15 mouse cellular contexts compared by ENCODE assay signal in genomic region chr14:30828077-30828476, GRCm38 (mm10). TPM values are rescaled to one million over a fixed set of nuclear protein-coding genes. Genes with fewer than 3 reads are reported as not detected.
DNase-seq lines count a peak whose midpoint lies in the region; ATAC-seq and TF ChIP-seq lines count a peak whose summit lies in the region.
"Had no signal": no experiment of that assay in that cellular context is flagged by ENCODE, and none has a peak within 500 bp of the region (broad histone marks: within the 10 kb centered on the region; RNA-seq: fewer than 3 reads in every experiment).

No protein-coding gene starts in this region.

- DNase-seq in kidney, adult 2 months = peak; percentile 46
- DNase-seq in kidney, adult 11 months = no peak
- peak; percentile 56 for DNase-seq in kidney, postnatal 14 days
- DNase-seq in lung, postnatal 14 days = peak; percentile 47
- DNase-seq in hindbrain, postnatal 0 days (ENCODE audit: low spot score) = no peak
- DNase-seq in right cerebral cortex, adult 2 months (ENCODE audit: low spot score in 2 of 2) = no peak
- DNase-seq: cerebellum, adult 8-10 months; right cerebral cortex, postnatal 4 days had no signal

- H3K36me3 ChIP-seq in kidney, adult 2 months (ENCODE audit: control insufficient read depth, insufficient read depth, low read length) = no peaks in the 10 kb centered on the region
- H3K36me3 ChIP-seq in midbrain, embryonic 16.5 days (ENCODE audit: control insufficient read depth, insufficient read depth, low read length) = no peaks in the 10 kb centered on the region
- no peaks in the 10 kb centered on the region for H3K36me3 ChIP-seq in hindbrain, postnatal 0 days (ENCODE audit: insufficient read depth, low read length)
- H3K36me3 ChIP-seq: embryonic facial prominence, embryonic 12.5 days; hindbrain, embryonic 12.5 days; limb, embryonic 13.5 days; midbrain, embryonic 15.5 days had no signal

- TF ChIP-seq CTCF in kidney, adult 2 months (conservative IDR thresholded peaks at IDR 0.05; ENCODE audit: insufficient read depth, insufficient read length, low read depth, low read length) = no peak
- TF ChIP-seq CTCF in hindbrain, postnatal 0 days (IDR thresholded peaks at IDR 0.05; ENCODE audit: low read depth) = no peak

- peaks cover 3% of the 10 kb centered on the region; the same call in 1 of the 2 replicates for H3K4me1 ChIP-seq in kidney, adult 2 months (ENCODE audit: control insufficient read depth, insufficient read depth, low read length)
- H3K4me1 ChIP-seq in brown adipose tissue, adult 24 weeks (ENCODE audit: control insufficient read depth, insufficient read depth, insufficient read length, low read length) = peaks cover 32% of the 10 kb centered on the region
- peaks cover 20% of the 10 kb centered on the region for H3K4me1 ChIP-seq in midbrain, embryonic 16.5 days (ENCODE audit: control insufficient read depth, insufficient read depth, low read length)
- H3K4me1 ChIP-seq in hindbrain, postnatal 0 days (ENCODE audit: insufficient read depth, low read length) = peaks cover 3% of the 10 kb centered on the region; the same call in 1 of the 2 replicates

- no peak overlapping the region for H3K4me2 ChIP-seq in midbrain, embryonic 16.5 days (ENCODE audit: low read length)
- no peak overlapping the region for H3K4me2 ChIP-seq in hindbrain, postnatal 0 days (ENCODE audit: low read depth, low read length)
- H3K4me2 ChIP-seq: embryonic facial prominence, embryonic 12.5 days; hindbrain, embryonic 12.5 days; midbrain, embryonic 15.5 days had no signal

- H3K27me3 ChIP-seq in kidney, adult 2 months (replicated peaks; ENCODE audit: control insufficient read depth, insufficient read depth, low read length) = no peaks in the 10 kb centered on the region
- no peaks in the 10 kb centered on the region for H3K27me3 ChIP-seq in midbrain, embryonic 16.5 days (ENCODE audit: control insufficient read depth, insufficient read depth, low read depth, low read length)
- H3K27me3 ChIP-seq in hindbrain, postnatal 0 days (ENCODE audit: insufficient read depth, low read length) = no peaks in the 10 kb centered on the region
- H3K27me3 ChIP-seq: embryonic facial prominence, embryonic 12.5 days; hindbrain, embryonic 12.5 days; limb, embryonic 13.5 days; midbrain, embryonic 15.5 days had no signal

- H3K9ac ChIP-seq in midbrain, embryonic 16.5 days (ENCODE audit: low read depth, low read length) = no peak overlapping the region
- H3K9ac ChIP-seq in hindbrain, postnatal 0 days (replicated peaks; ENCODE audit: low read length) = no peak overlapping the region
- H3K9ac ChIP-seq: embryonic facial prominence, embryonic 12.5 days; hindbrain, embryonic 12.5 days; limb, embryonic 13.5 days; midbrain, embryonic 15.5 days had no signal

- H3K4me3 ChIP-seq in kidney, adult 2 months (ENCODE audit: insufficient read depth, low read depth, low read length) = no peak overlapping the region
- no peak overlapping the region for H3K4me3 ChIP-seq in brown adipose tissue, adult 24 weeks (ENCODE audit: insufficient read depth, low read depth, low read length)
- no peak overlapping the region for H3K4me3 ChIP-seq in midbrain, embryonic 16.5 days (ENCODE audit: low read depth, low read length)
- H3K4me3 ChIP-seq in hindbrain, postnatal 0 days (ENCODE audit: low read length) = no peak overlapping the region
- H3K4me3 ChIP-seq: embryonic facial prominence, embryonic 12.5 days; hindbrain, embryonic 12.5 days; limb, embryonic 13.5 days; midbrain, embryonic 15.5 days had no signal

- ATAC-seq in midbrain, embryonic 16.5 days = no peak
- no peak for ATAC-seq in hindbrain, postnatal 0 days
- ATAC-seq: midbrain, embryonic 15.5 days had no signal

- TF ChIP-seq POLR2A in kidney, adult 2 months (IDR thresholded peaks at IDR 0.05; ENCODE audit: low read depth, low read length) = no peak

- H3K27ac ChIP-seq in kidney, adult 2 months (ENCODE audit: insufficient read depth, low read depth, low read length) = no peak overlapping the region
- H3K27ac ChIP-seq in brown adipose tissue, adult 24 weeks (replicated peaks; ENCODE audit: low read depth, low read length) = peak overlapping the region; percentile 77
- no peak overlapping the region for H3K27ac ChIP-seq in midbrain, embryonic 16.5 days (ENCODE audit: low read length)
- H3K27ac ChIP-seq in hindbrain, postnatal 0 days = no peak overlapping the region
- H3K27ac ChIP-seq: embryonic facial prominence, embryonic 12.5 days; hindbrain, embryonic 12.5 days; limb, embryonic 13.5 days; midbrain, embryonic 15.5 days had no signal

- H3K9me3 ChIP-seq in midbrain, embryonic 16.5 days (replicated peaks; ENCODE audit: control insufficient read depth, low read length, poor library complexity, severe bottlenecking) = no peaks in the 10 kb centered on the region
- no peaks in the 10 kb centered on the region for H3K9me3 ChIP-seq in hindbrain, postnatal 0 days (ENCODE audit: low read length)
- H3K9me3 ChIP-seq: embryonic facial prominence, embryonic 12.5 days; hindbrain, embryonic 12.5 days; limb, embryonic 13.5 days; midbrain, embryonic 15.5 days had no signal

- 78% methylated on average over 4 of the region's 4 CpGs for WGBS in kidney, adult 2 months
- WGBS in midbrain, embryonic 16.5 days = 93% methylated on average over 4 of the region's 4 CpGs
- WGBS in hindbrain, postnatal 0 days = 87% methylated on average over 4 of the region's 4 CpGs

RNA-seq across cellular contexts. Expression of gene Tmem110, which starts 2.7 kb away (rescaled TPM):
- polyA plus RNA-seq in kidney, adult 2 months (2012; rRNA removed) = 14.1 and 15.1 TPM in 2 replicates
- 37.1 and 40.5 TPM in 2 replicates for polyA plus RNA-seq in brown adipose tissue, adult 24 weeks (2012; ENCODE audit: insufficient read depth, insufficient read length, missing spikeins)
- polyA plus RNA-seq in midbrain, embryonic 16.5 days (2015; fragmentation: Nextera tagmentation; extraction: Ambion mirVana) = 22.3 and 22.9 TPM in 2 replicates
- 14.6 and 15.2 TPM in 2 replicates for total RNA-seq in hindbrain, postnatal 0 days (2014; rRNA removed)
- 12.8 and 14.6 TPM in 2 replicates for polyA plus RNA-seq in hindbrain, postnatal 0 days (2015; fragmentation: Nextera tagmentation; extraction: Ambion mirVana)

RNA-seq across cellular contexts. Expression of gene Mustn1, which starts 50.9 kb away (rescaled TPM):
- 8.2 and 9.2 TPM in 2 replicates for polyA plus RNA-seq in kidney, adult 2 months (2012; rRNA removed)
- polyA plus RNA-seq in brown adipose tissue, adult 24 weeks (2012; ENCODE audit: insufficient read depth, insufficient read length, missing spikeins) = 6.8 and 12.9 TPM in 2 replicates
- 0.51 and 0.68 TPM in 2 replicates for polyA plus RNA-seq in midbrain, embryonic 16.5 days (2015; fragmentation: Nextera tagmentation; extraction: Ambion mirVana)
- 1.1 and 3.2 TPM in 2 replicates for total RNA-seq in hindbrain, postnatal 0 days (2014; rRNA removed)
- polyA plus RNA-seq in hindbrain, postnatal 0 days (2015; fragmentation: Nextera tagmentation; extraction: Ambion mirVana) = 1.2 and 1.9 TPM in 2 replicates

RNA-seq across cellular contexts. Expression of gene Itih4, which starts 58.2 kb away (rescaled TPM):
- polyA plus RNA-seq in kidney, adult 2 months (2012; rRNA removed) = 0.38 and 0.62 TPM in 2 replicates
- 0.96 and 1.3 TPM in 2 replicates for polyA plus RNA-seq in brown adipose tissue, adult 24 weeks (2012; ENCODE audit: insufficient read depth, insufficient read length, missing spikeins)
- polyA plus RNA-seq in midbrain, embryonic 16.5 days (2015; fragmentation: Nextera tagmentation; extraction: Ambion mirVana) = not detected in 2 replicates
- 0.05 and 0.07 TPM in 2 replicates for total RNA-seq in hindbrain, postnatal 0 days (2014; rRNA removed)
- polyA plus RNA-seq in hindbrain, postnatal 0 days (2015; fragmentation: Nextera tagmentation; extraction: Ambion mirVana) = not detected in 2 replicates
- total RNA-seq: neutrophil, adult 5-6 weeks had no signal
- polyA plus RNA-seq: embryonic facial prominence, embryonic 12.5 days; midbrain, embryonic 15.5 days had no signal

Comparison
In these comparisons a context has a peak if more than half of its experiments do, and no peak if none do; other contexts are left out.
1. DNase-seq: peak in kidney, adult 2 months (single experiment), kidney, postnatal 14 days (single experiment) and lung, postnatal 14 days (single experiment); none in kidney, adult 11 months (single experiment), hindbrain, postnatal 0 days (single experiment) and right cerebral cortex, adult 2 months (0 of 2).